Mouse (Mus musculus) midbrain, postnatal 0 days (tissue): ENCODE data around the gene Mtmr14. TPM values are rescaled to one million over a fixed set of nuclear protein-coding genes. Genes with fewer than 3 reads are reported as not detected.

Source experiments
- ATAC-seq: fragments of 200-750 bp; cut with Nextera tagmentation; 2 replicates; pipeline ENCODE4 v1.8.0; 2017; ENCODE audit warnings: moderate number of reproducible peaks, mild to moderate bottlenecking, moderate TSS enrichment, moderate library complexity; ENCODE audit not compliant: low FRiP score
- DNase-seq: peaks from one replicate; pipeline ENCODE4 v3.0.0-alpha.2; 2015; ENCODE audit warnings: low spot score
- H3K27ac ChIP-seq: fragments of 300-500 bp; sonication (generic); 2 replicates; pipeline ENCODE4 v1.5.1; 2014; ENCODE audit warnings: low read depth, mild to moderate bottlenecking, low read length, mixed read lengths
- H3K27me3 ChIP-seq: fragments of 300-500 bp; sonication (generic); 2 replicates; pipeline ENCODE4 v1.6.1; 2014; ENCODE audit warnings: low read length, control low read depth, mixed read lengths; ENCODE audit not compliant: insufficient read depth
- H3K36me3 ChIP-seq: fragments of 300-500 bp; sonication (generic); 2 replicates; pipeline ENCODE4 v1.6.1; 2014; ENCODE audit warnings: low read length, control low read depth, mixed read lengths; ENCODE audit not compliant: insufficient read depth
- H3K4me1 ChIP-seq: fragments of 300-500 bp; sonication (generic); 2 replicates; pipeline ENCODE4 v1.6.1; 2014; ENCODE audit warnings: mild to moderate bottlenecking, control low read depth, antibody characterized with exemption, low read length, mixed read lengths; ENCODE audit not compliant: insufficient read depth
- H3K4me2 ChIP-seq: fragments of 300-500 bp; sonication (generic); 2 replicates; pipeline ENCODE4 v1.6.1; 2014; ENCODE audit warnings: low read depth, mild to moderate bottlenecking, low read length, mixed read lengths; ENCODE audit not compliant: poor library complexity, severe bottlenecking
- H3K4me3 ChIP-seq: fragments of 300-500 bp; sonication (generic); 2 replicates; pipeline ENCODE4 v1.5.1; 2014; ENCODE audit warnings: low read depth, mild to moderate bottlenecking, low read length, moderate library complexity
- H3K9ac ChIP-seq: fragments of 300-500 bp; sonication (generic); replicated peaks from 2 replicates; pipeline ENCODE4 v1.6.1; 2014; ENCODE audit warnings: mild to moderate bottlenecking, low read length, moderate library complexity, mixed read lengths; ENCODE audit not compliant: poor library complexity, severe bottlenecking
- H3K9me3 ChIP-seq: fragments of 300-500 bp; sonication (generic); 2 replicates; pipeline ENCODE4 v1.6.1; 2016; ENCODE audit warnings: low read length, control low read depth
- CTCF ChIP-seq: IDR thresholded peaks from 2 replicates; pipeline ENCODE4 v1.5.1; 2016; ENCODE audit warnings: antibody characterized with exemption, mild to moderate bottlenecking
- WGBS: fragments of 180-500 bp; shearing (Covaris S2); extraction: QIAGEN DNeasy Blood & Tissue Kit; methylation state at CpG from one replicate; pipeline ENCODE4 v1.1.7; 2014; 5-methylcytosine and 5-hydroxymethylcytosine counted together
- polyA plus RNA-seq: library from polyadenylated mRNA; unstranded; fragments of >200 nt; fragmentation: Nextera tagmentation; extraction: Ambion mirVana; gene quantifications from 2 replicates; pipeline ENCODE4 v1.2.1, GENCODE M21; 2015
- total RNA-seq: library from RNA; depleted of rRNA; stranded (reverse); fragments of >200 nt; gene quantifications from 2 replicates; pipeline ENCODE4 v1.2.3, GENCODE M21; 2014

Mtmr14 gene
- total and polyA plus RNA-seq, 2 experiments from 2014 or later = 29.4 to 42.5 TPM

GRCm38 (mm10) chr6:113289346-113289745 is 51.7 kb downstream of the Mtmr14 start:
- H3K27me3 ChIP-seq = no peaks in the 10 kb centered on the region
- H3K4me3 ChIP-seq = no peak overlapping the region
- H3K4me2 ChIP-seq = no peak overlapping the region
- H3K4me1 ChIP-seq = no peaks in the 10 kb centered on the region
- H3K36me3 ChIP-seq = no peaks in the 10 kb centered on the region
- ATAC-seq (no peak), DNase-seq (no peak)
- TF ChIP-seq CTCF = no peak
- WGBS = 94% methylated on average over 15 of the region's 15 CpGs
- no peak overlapping the region for H3K27ac ChIP-seq
- no peak overlapping the region for H3K9ac ChIP-seq
- no peaks in the 10 kb centered on the region for H3K9me3 ChIP-seq

GRCm38 (mm10) chr6:113290346-113290745 is 52.7 kb downstream of the Mtmr14 start:
- no peak for TF ChIP-seq CTCF
- H3K4me2 ChIP-seq = no peak overlapping the region
- 69% methylated on average over 6 of the region's 6 CpGs for WGBS
- DNase-seq (no peak), ATAC-seq (no peak)
- H3K9ac ChIP-seq = no peak overlapping the region
- no peaks in the 10 kb centered on the region for H3K4me1 ChIP-seq
- H3K9me3 ChIP-seq = no peaks in the 10 kb centered on the region
- H3K27ac ChIP-seq = no peak overlapping the region
- no peak overlapping the region for H3K4me3 ChIP-seq
- no peaks in the 10 kb centered on the region for H3K27me3 ChIP-seq
- no peaks in the 10 kb centered on the region for H3K36me3 ChIP-seq

DNA sequence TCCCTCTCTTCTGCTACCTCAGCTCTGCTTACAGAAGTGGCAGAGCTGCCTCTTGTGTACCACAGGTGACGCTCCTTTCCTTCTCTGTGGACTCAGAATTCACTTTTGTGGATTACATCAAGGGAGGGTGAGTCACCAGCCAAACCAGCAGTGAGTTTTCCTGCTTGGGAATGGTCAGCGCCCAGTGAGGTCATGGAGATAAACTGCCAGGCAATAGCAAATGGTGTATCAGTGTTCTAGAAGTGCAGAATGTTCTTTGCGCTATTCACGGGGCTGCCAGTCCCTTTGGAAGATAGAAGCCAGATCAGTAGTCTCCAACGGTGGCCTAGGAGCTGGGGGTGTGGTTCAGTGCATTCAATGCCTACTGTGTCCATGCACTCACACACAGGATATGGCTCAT is 55.3 kb downstream of the Mtmr14 start:
- H3K4me2 ChIP-seq = no peak overlapping the region
- no peaks in the 10 kb centered on the region for H3K36me3 ChIP-seq
- no peak for TF ChIP-seq CTCF
- no peaks in the 10 kb centered on the region for H3K4me1 ChIP-seq
- no peak overlapping the region for H3K4me3 ChIP-seq
- H3K27ac ChIP-seq = no peak overlapping the region
- WGBS = 78% methylated on average over 5 of the region's 5 CpGs
- no peak for DNase-seq
- ATAC-seq = no peak
- H3K9ac ChIP-seq = no peak overlapping the region
- no peaks in the 10 kb centered on the region for H3K9me3 ChIP-seq
- H3K27me3 ChIP-seq = no peaks in the 10 kb centered on the region

GRCm38 (mm10) chr6:113296046-113296445 is 58.4 kb downstream of the Mtmr14 start:
- WGBS = 79% methylated on average over 2 of the region's 2 CpGs
- ATAC-seq (no peak), DNase-seq (no peak)
- Histone ChIP-seq H3K4me1 (no peaks in the 10 kb centered on the region), H3K4me3 (no peak overlapping the region), H3K9ac (no peak overlapping the region), H3K4me2 (no peak overlapping the region), H3K9me3 (no peaks in the 10 kb centered on the region), H3K27me3 (no peaks in the 10 kb centered on the region), H3K36me3 (no peaks in the 10 kb centered on the region), H3K27ac (no peak overlapping the region)
- no peak for TF ChIP-seq CTCF

DNA sequence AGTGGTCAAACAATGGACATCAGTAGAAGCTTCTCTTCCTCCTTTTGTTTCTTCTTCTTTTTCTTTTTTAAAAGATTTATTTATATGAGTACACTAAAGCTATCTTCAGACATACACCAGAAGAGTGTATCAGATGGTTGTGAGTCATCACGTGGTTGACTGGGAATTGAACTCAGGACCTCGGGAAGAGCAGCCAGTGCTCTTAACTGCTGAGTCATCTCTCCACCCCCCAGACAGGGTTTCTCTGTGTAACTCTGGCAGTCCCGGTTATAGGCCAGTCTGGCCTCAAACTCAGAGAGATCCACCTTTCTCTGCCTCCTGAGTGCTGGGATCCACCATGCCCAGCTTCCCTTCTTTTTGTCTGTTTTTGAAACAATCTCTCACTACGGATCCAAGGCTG is 59.0 kb downstream of the Mtmr14 start:
- no peaks in the 10 kb centered on the region for H3K9me3 ChIP-seq
- H3K4me2 ChIP-seq = no peak overlapping the region
- no peak overlapping the region for H3K4me3 ChIP-seq
- 70% methylated on average over 4 of the region's 4 CpGs for WGBS
- H3K36me3 ChIP-seq = no peaks in the 10 kb centered on the region
- H3K27me3 ChIP-seq = no peaks in the 10 kb centered on the region
- no peak overlapping the region for H3K27ac ChIP-seq
- H3K4me1 ChIP-seq = no peaks in the 10 kb centered on the region
- TF ChIP-seq CTCF = no peak
- ATAC-seq (no peak), DNase-seq (no peak)
- no peak overlapping the region for H3K9ac ChIP-seq

- TF ChIP-seq CTCF = no peak
- Histone ChIP-seq H3K27me3 (no peaks in the 10 kb centered on the region), H3K4me1 (no peaks in the 10 kb centered on the region), H3K9ac (no peak overlapping the region), H3K4me2 (no peak overlapping the region), H3K36me3 (no peaks in the 10 kb centered on the region), H3K27ac (no peak overlapping the region), H3K4me3 (no peak overlapping the region), H3K9me3 (no peaks in the 10 kb centered on the region)
- no peak for ATAC-seq
- 79% methylated on average over 5 of the region's 5 CpGs for WGBS
- no peak for DNase-seq
Observed at GRCm38 (mm10) chr6:113301350-113301749, 63.7 kb downstream of the Mtmr14 start.
